Mouse (Mus musculus) spleen, adult 12 weeks (tissue): ENCODE data around the gene Fras1.

Experiments
- DNase-seq: peaks from one replicate; pipeline ENCODE4 v3.0.0; 2022; ENCODE audit warnings: low spot score

The Fras1 gene

GRCm38 (mm10) chr5:96792936-96793718 is 419.4 kb downstream of the Fras1 start, which contains the start of gene Anxa3:
TSS of gene Anxa3 (plus strand) at chr5:96793339.
- no peak for DNase-seq

- no peak for DNase-seq
Observed at GRCm38 (mm10) chr5:96793953-96794635, 420.3 kb downstream of the Fras1 start.

- DNase-seq: no peak
Observed at GRCm38 (mm10) chr5:96795752-96796151, 422.0 kb downstream of the Fras1 start.

- no peak for DNase-seq
Observed at GRCm38 (mm10) chr5:96797465-96797864, 423.7 kb downstream of the Fras1 start.

- no peak for DNase-seq
Observed at GRCm38 (mm10) chr5:96799165-96799564, 425.4 kb downstream of the Fras1 start.

GRCm38 (mm10) chr5:96799969-96800368 is 426.2 kb downstream of the Fras1 start:
- no peak for DNase-seq

GRCm38 (mm10) chr5:96802185-96802584 is 428.4 kb downstream of the Fras1 start:
- no peak for DNase-seq

GRCm38 (mm10) chr5:96803091-96803490 is 429.3 kb downstream of the Fras1 start:
- DNase-seq: no peak

- no peak for DNase-seq
Observed at GRCm38 (mm10) chr5:96804304-96804703, 430.5 kb downstream of the Fras1 start.

- no peak for DNase-seq
Observed at GRCm38 (mm10) chr5:96804813-96805212, 431.1 kb downstream of the Fras1 start.

GRCm38 (mm10) chr5:96810620-96811019 is 436.9 kb downstream of the Fras1 start:
- DNase-seq: no peak

GRCm38 (mm10) chr5:96824769-96825327 is 451.1 kb downstream of the Fras1 start:
- no peak for DNase-seq

GRCm38 (mm10) chr5:96827176-96827575 is 453.4 kb downstream of the Fras1 start:
- no peak for DNase-seq
